Mouse (Mus musculus) lung, postnatal 0 days (tissue): ENCODE results near the gene Pcgf1.

Source experiments
- CTCF ChIP-seq: IDR thresholded peaks from 2 replicates; pipeline ENCODE4 v1.5.1; 2016; ENCODE audit warnings: antibody characterized with exemption, mild to moderate bottlenecking
- EP300 ChIP-seq: IDR thresholded peaks from 2 replicates; pipeline ENCODE4 v1.6.1; 2016; ENCODE audit warnings: antibody characterized with exemption, mild to moderate bottlenecking, control low read depth

DNA sequence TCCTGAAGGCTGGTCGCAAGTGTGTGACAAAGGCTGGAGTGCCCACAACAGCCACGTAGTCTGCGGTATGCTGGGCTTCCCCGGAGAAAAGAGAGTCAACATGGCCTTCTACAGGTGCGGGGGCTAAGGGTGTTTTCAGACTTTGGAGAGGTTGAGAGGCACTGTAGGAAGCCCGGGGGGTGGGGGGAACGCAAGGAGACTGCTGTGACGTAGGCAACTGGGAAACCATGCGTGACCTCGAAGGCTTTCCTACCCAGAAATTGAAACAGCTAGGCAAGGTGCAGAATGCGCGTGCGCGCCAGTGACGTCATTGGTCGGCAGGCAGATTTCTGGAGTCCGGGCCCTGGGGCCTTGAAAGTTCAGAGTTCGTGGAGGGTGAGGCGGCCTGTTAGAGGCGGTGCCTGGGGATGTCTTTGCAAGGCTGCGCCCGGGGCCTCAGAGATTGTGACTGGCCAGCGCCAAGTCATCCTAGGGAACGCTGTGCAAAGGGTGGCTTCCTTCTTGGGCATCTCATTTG lies 39.1 kb upstream of the Pcgf1 start:
- TF ChIP-seq CTCF (no peak), EP300 (no peak)
